Mouse (Mus musculus) heart, adult 2 months (tissue): ENCODE measurements at regions not wholly inside any gene's neighbourhood (a gene's known extent, or its start where the extent isn't known, plus 50 kb on each side); places are given as distances from the start of the nearest gene placed in this dataset.

Experiments used
- DNase-seq, 2 experiments: peaks; one replicate each; pipeline ENCODE4 v3.0.0; 2021
- H3K27ac ChIP-seq: fragments of 200-600 bp; 2 replicates; pipeline ENCODE4 v1.8.1; 2022
- H3K27me3 ChIP-seq: fragments of 200-500 bp; 2 replicates; pipeline ENCODE4 v1.6.1; 2012; ENCODE audit warnings: mild to moderate bottlenecking, low read length, inconsistent platforms, mixed read lengths; ENCODE audit not compliant: control insufficient read depth, insufficient read depth
- H3K36me3 ChIP-seq: fragments of 200-500 bp; 2 replicates; pipeline ENCODE4 v1.6.1; 2012; ENCODE audit warnings: low read length, inconsistent platforms; ENCODE audit not compliant: control insufficient read depth, insufficient read depth
- H3K4me1 ChIP-seq: fragments of 200-500 bp; 2 replicates; pipeline ENCODE4 v1.6.1; 2011; ENCODE audit warnings: low read length; ENCODE audit not compliant: control insufficient read depth, insufficient read depth
- H3K4me3 ChIP-seq: fragments of 200-600 bp; 2 replicates; pipeline ENCODE4 v1.8.1; 2022
- H3K79me2 ChIP-seq: fragments of 200-500 bp; replicated peaks from 2 replicates; pipeline ENCODE4 v1.6.1; 2012; ENCODE audit warnings: mild to moderate bottlenecking, inconsistent platforms, low read length, moderate library complexity, mixed read lengths; ENCODE audit not compliant: control insufficient read depth, insufficient read depth
- H3K9ac ChIP-seq: fragments of 200-500 bp; 2 replicates; pipeline ENCODE4 v1.6.1; 2012; ENCODE audit warnings: low read depth, mild to moderate bottlenecking, control low read depth, inconsistent platforms, low read length, mixed read lengths
- CTCF ChIP-seq: fragments of 200-600 bp; IDR thresholded peaks from 2 replicates; pipeline ENCODE4 v1.8.1; 2022; ENCODE audit warnings: antibody characterized with exemption, mild to moderate bottlenecking, moderate library complexity
- EP300 ChIP-seq: fragments of 200-500 bp; IDR thresholded peaks from 2 replicates; pipeline ENCODE4 v1.6.1; 2011; ENCODE audit warnings: low read depth, low read length, control low read depth; ENCODE audit not compliant: insufficient read depth
- POLR2A ChIP-seq: fragments of 200-500 bp; IDR thresholded peaks from 2 replicates; pipeline ENCODE4 v1.6.1; 2011; ENCODE audit warnings: mild to moderate bottlenecking, low read depth, low read length, control low read depth; ENCODE audit not compliant: insufficient read depth
- WGBS: fragments of 180-500 bp; shearing (Covaris S2); methylation state at CpG from one replicate; pipeline ENCODE4 v1.1.7; 2018; 5-methylcytosine and 5-hydroxymethylcytosine counted together
- intact Hi-C: fragments of 180-260 bp; cut with DNase I; formaldehyde crosslinking; loops from one replicate; pipeline ENCODE4 v1.15.1; 2025

DNA sequence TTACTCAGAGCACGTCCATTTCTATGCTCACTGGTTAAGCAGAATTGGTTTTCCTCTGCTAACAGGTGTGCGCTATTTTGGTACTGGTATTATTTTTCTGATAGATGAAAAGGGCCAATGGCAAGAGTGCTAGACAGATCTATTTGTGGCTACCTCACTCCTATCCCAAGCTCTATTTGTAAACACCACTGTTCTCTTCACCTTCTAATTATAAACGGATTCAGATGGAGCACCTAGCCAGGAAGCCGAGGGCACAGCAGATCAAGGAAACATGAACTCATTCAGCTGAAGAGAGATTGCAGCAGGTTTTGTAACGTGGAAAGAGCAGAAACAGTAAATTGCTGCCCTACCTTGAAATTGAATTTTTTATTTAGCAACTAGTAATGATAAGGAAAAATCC, 110.2 kb downstream of the Edem1 start:
- no peaks in the 10 kb centered on the region for H3K79me2 ChIP-seq
- intact Hi-C loops: no loop called here
- peak overlapping the region; percentile 71 for H3K27ac ChIP-seq
- no peak overlapping the region for H3K9ac ChIP-seq
- 64% methylated on average over 5 of the region's 5 CpGs for WGBS
- H3K4me3 ChIP-seq: no peak overlapping the region
- no peaks in the 10 kb centered on the region for H3K36me3 ChIP-seq
- no peaks in the 10 kb centered on the region for H3K27me3 ChIP-seq
- no peaks in the 10 kb centered on the region; the same call in 1 of the 2 replicates for H3K4me1 ChIP-seq
- DNase-seq: peak in 1 of 2 experiments; percentile 40
- no peak for TF ChIP-seq POLR2A

GRCm38 (mm10) chr6:108942288-108942687, 113.8 kb downstream of the Edem1 start:
- Histone ChIP-seq H3K36me3 (no peaks in the 10 kb centered on the region), H3K27me3 (no peaks in the 10 kb centered on the region), H3K27ac (no peak overlapping the region), H3K4me1 (no peaks in the 10 kb centered on the region; the same call in 1 of the 2 replicates), H3K4me3 (no peak overlapping the region), H3K79me2 (no peaks in the 10 kb centered on the region), H3K9ac (no peak overlapping the region)
- intact Hi-C loops: no loop called here
- no peak for TF ChIP-seq EP300
- TF ChIP-seq CTCF: no peak
- DNase-seq: no peak

DNA sequence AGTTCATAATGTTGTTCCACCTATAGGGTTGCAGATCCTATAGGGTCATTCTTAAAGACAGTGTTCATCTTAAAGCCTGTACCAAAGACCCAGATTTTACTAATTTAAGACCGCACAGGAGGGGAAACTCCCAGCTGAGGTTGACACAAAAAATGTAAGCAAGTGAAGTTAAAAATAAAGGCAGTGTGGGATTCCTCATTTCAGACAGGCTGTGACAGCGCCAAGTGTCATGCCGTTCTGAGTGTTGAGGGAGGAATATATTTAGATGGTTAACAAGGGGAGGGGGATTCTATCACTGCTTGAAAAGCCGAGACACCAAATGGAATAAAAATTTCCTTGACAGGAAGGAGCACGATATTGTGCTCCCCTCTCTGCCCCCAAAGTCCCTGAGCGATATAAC, 123.9 kb downstream of the Edem1 start:
- 74% methylated on average over 6 of the region's 6 CpGs for WGBS

DNA sequence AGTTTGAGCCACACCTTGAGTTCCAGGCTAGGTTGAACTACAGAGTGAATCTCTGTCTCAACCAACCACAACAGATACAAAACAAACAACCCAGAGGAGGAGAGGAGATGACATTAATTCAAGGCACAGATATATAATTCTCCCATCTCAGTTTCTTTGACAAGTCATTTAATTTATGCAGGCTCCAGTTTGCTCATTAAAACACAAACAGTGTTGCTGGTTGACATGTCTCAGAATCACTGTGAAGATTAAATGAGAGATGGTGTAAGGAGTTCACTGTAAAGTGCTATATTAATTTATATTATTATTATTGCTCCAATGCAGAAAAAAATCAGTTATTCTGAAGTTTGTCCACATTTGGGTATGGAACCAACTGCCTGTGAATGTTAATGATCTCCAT, 134.4 kb downstream of the Edem1 start:
- no peak overlapping the region for H3K27ac ChIP-seq
- H3K4me3 ChIP-seq: no peak overlapping the region
- H3K36me3 ChIP-seq: no peaks in the 10 kb centered on the region
- TF ChIP-seq POLR2A (no peak), EP300 (no peak), CTCF (no peak)
- no peak overlapping the region for H3K9ac ChIP-seq
- no peaks in the 10 kb centered on the region for H3K27me3 ChIP-seq
- H3K4me1 ChIP-seq: no peaks in the 10 kb centered on the region
- DNase-seq: no peak
- intact Hi-C loops: loop anchor here (10.0 kb wide), 1 partner anchor 88 kb away; no protein-coding TSS in a partner anchor
- H3K79me2 ChIP-seq: no peaks in the 10 kb centered on the region

More for the DNA sequence above, 123.9 kb downstream of the Edem1 start:
- H3K27me3 ChIP-seq: no peaks in the 10 kb centered on the region
- H3K27ac ChIP-seq: no peak overlapping the region
- intact Hi-C loops: no loop called here
- H3K4me1 ChIP-seq: no peaks in the 10 kb centered on the region
- TF ChIP-seq EP300: no peak
- TF ChIP-seq POLR2A: no peak
- no peak for TF ChIP-seq CTCF
- DNase-seq: no peak
- H3K79me2 ChIP-seq: no peaks in the 10 kb centered on the region
- no peaks in the 10 kb centered on the region for H3K36me3 ChIP-seq
- H3K9ac ChIP-seq: no peak overlapping the region
- no peak overlapping the region for H3K4me3 ChIP-seq

DNA sequence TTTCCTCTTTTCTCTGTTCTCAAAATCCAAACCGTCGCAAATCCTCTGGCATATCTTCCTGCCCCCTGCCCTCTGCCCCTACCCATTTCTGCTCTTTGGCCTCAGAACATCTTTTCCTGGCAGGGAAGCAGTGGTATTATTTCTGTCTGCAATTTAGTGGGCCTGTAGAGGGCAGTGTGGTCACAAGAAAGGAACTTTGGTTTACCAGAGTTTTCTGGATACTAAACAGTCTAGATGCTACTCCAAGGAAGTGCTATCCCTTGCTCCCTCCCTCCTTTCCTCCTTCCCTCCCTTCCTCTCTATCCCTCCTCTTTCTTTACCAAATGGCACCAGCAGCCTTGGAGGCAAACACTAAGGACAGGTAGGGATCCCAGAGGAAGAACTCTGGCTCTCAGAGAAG, 134.9 kb downstream of the Edem1 start:
- 3% methylated on average over 2 of the region's 2 CpGs for WGBS
- no peaks in the 10 kb centered on the region for H3K27me3 ChIP-seq
- no peak for TF ChIP-seq EP300
- peak; percentile 77 for TF ChIP-seq CTCF

GRCm38 (mm10) chr6:108969477-108970176, 141.2 kb downstream of the Edem1 start:
- Histone ChIP-seq H3K4me3 (no peak overlapping the region), H3K9ac (no peak overlapping the region), H3K27ac (no peak overlapping the region), H3K36me3 (no peaks in the 10 kb centered on the region), H3K79me2 (no peaks in the 10 kb centered on the region), H3K27me3 (no peaks in the 10 kb centered on the region), H3K4me1 (no peaks in the 10 kb centered on the region)
- intact Hi-C loops: loop anchor here (10.0 kb wide), 1 partner anchor 95 kb away; no protein-coding TSS in a partner anchor
- WGBS: 53% methylated on average over 4 of the region's 4 CpGs
- DNase-seq: no peak
- TF ChIP-seq POLR2A: no peak
- no peak for TF ChIP-seq EP300
- no peak for TF ChIP-seq CTCF

More for the DNA sequence above, 134.9 kb downstream of the Edem1 start:
- Histone ChIP-seq H3K79me2 (no peaks in the 10 kb centered on the region), H3K36me3 (no peaks in the 10 kb centered on the region), H3K4me3 (no peak overlapping the region), H3K27ac (no peak overlapping the region), H3K9ac (no peak overlapping the region), H3K4me1 (no peaks in the 10 kb centered on the region)
- peak; percentile 12 to 40 for DNase-seq
- intact Hi-C loops: loop anchor here (10.0 kb wide), 1 partner anchor 88 kb away; no protein-coding TSS in a partner anchor
